Mouse (Mus musculus) brown adipose tissue, adult 24 weeks (tissue): ENCODE measurements around the gene Spire2. TPM values are rescaled to one million over a fixed set of nuclear protein-coding genes. Genes with fewer than 3 reads are reported as not detected.
"Not testable (repeated sequence)": the region's sequence is repeated elsewhere in the genome, so short reads cannot be mapped to it uniquely, and the experiment has no call there.

Source experiments
- H3K27ac ChIP-seq: fragments of 200-500 bp; replicated peaks from 2 replicates; pipeline ENCODE4 v1.5.1; 2012; ENCODE audit warnings: low read depth, mild to moderate bottlenecking, low read length
- H3K4me1 ChIP-seq: fragments of 200-500 bp; 2 replicates; pipeline ENCODE4 v1.6.1; 2012; ENCODE audit warnings: low read length, mixed read lengths; ENCODE audit not compliant: control insufficient read depth, insufficient read depth, insufficient read length
- H3K4me3 ChIP-seq: fragments of 200-500 bp; 2 replicates; pipeline ENCODE4 v1.5.1; 2012; ENCODE audit warnings: low read depth, mild to moderate bottlenecking, low read length, moderate library complexity; ENCODE audit not compliant: insufficient read depth
- polyA plus RNA-seq: library from polyadenylated mRNA; stranded (reverse); fragments of >200 nt; gene quantifications from 2 replicates; pipeline ENCODE4 v1.2.4, GENCODE M21; 2012; ENCODE audit not compliant: missing spikeins, insufficient read depth, insufficient read length

Gene Spire2
- polyA plus RNA-seq, 1 experiment, result not detected

- no peak overlapping the region for H3K27ac ChIP-seq
- H3K4me1 ChIP-seq, result no peaks in the 10 kb centered on the region
- H3K4me3 ChIP-seq, result no peak overlapping the region
Measured at GRCm38 (mm10) chr8:123412560-123413170, 80.2 kb downstream of the Spire2 start.

- Histone ChIP-seq H3K4me3 (no peak overlapping the region), H3K4me1 (no peaks in the 10 kb centered on the region), H3K27ac (no peak overlapping the region)
Measured at GRCm38 (mm10) chr8:123414255-123414654, 81.7 kb downstream of the Spire2 start.

- not testable (repeated sequence) for H3K4me3 ChIP-seq, H3K4me1 ChIP-seq, H3K27ac ChIP-seq
Measured at GRCm38 (mm10) chr8:123414997-123415696, 82.6 kb downstream of the Spire2 start.

- Histone ChIP-seq H3K27ac (no peak overlapping the region), H3K4me3 (no peak overlapping the region), H3K4me1 (no peaks in the 10 kb centered on the region)
Measured at GRCm38 (mm10) chr8:123415967-123416943, 83.7 kb downstream of the Spire2 start.

DNA sequence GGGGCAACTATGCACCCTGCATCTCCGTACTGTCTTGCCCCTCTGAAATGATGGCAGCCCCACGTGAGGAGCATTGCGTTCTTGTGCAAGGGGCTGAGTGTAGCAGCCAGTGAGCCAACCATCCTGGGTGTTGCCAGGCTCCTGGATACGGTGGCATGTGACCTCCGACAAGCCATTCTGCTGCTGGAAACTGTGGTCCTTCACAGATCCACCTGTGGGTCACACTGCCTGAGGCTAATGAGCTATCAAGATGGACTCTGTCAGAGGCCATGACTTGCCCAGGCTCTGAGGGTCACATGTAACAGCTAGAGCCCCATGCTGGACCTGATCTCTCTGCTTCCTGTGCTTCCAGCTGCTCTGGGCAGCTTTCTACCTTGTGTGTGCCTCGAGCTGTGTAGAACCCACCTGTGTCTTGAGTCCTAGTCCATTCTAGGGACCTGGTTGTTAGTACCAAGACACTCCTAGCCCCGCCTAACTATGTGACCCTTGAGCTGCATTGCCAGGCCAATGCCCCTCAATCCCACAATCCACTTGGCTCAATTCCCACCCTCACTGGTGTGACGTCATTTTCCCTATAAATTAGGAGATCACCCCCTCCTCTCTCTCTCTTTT lies 84.5 kb downstream of the Spire2 start:
- H3K4me3 ChIP-seq, result no peak overlapping the region

More for the DNA sequence above, 84.5 kb downstream of the Spire2 start:
- H3K27ac ChIP-seq, result no peak overlapping the region
- H3K4me1 ChIP-seq, result no peaks in the 10 kb centered on the region

Other genes starting within 250 kb of the Spire2 start
- gene Rpl13, start 230.4 kb upstream of the Spire2 start, polyA plus RNA-seq, result 615 and 813 TPM in 2 replicates
- gene Cpne7, start 215.3 kb upstream of the Spire2 start, polyA plus RNA-seq, result not detected in 2 replicates
- 3.4 and 4.3 TPM in 2 replicates for gene Sult5a1, start 174.4 kb upstream of the Spire2 start, polyA plus RNA-seq
- gene Dpep1, start 146.5 kb upstream of the Spire2 start, polyA plus RNA-seq, result 29.4 and 31.2 TPM in 2 replicates
- 34.7 and 39.5 TPM in 2 replicates for gene Chmp1a, start 120.0 kb upstream of the Spire2 start, polyA plus RNA-seq
- 5.8 TPM in 1 of 2 replicates, not detected in the other for gene Spata33, start 119.9 kb upstream of the Spire2 start, polyA plus RNA-seq
- gene Cdk10, start 107.9 kb upstream of the Spire2 start, polyA plus RNA-seq, result 11.4 and 12.3 TPM in 2 replicates
- 1.4 and 1.9 TPM in 2 replicates for gene Spata2l, start 96.5 kb upstream of the Spire2 start, polyA plus RNA-seq
- 3.3 and 7.7 TPM in 2 replicates for gene Zfp276, start 78.5 kb upstream of the Spire2 start, polyA plus RNA-seq
- 7.7 and 8.5 TPM in 2 replicates for gene Vps9d1, start 78.4 kb upstream of the Spire2 start, polyA plus RNA-seq
- gene Fanca, start 14.1 kb upstream of the Spire2 start, polyA plus RNA-seq, result not detected in 2 replicates
- 203 and 244 TPM in 2 replicates for gene Tcf25, start 41.0 kb downstream of the Spire2 start, polyA plus RNA-seq
- not detected in 2 replicates for gene Mc1r, start 74.4 kb downstream of the Spire2 start, polyA plus RNA-seq
- 0.75 TPM in 1 of 2 replicates, not detected in the other for gene Tubb3, start 78.7 kb downstream of the Spire2 start, polyA plus RNA-seq
- 14.4 and 15.7 TPM in 2 replicates for gene Def8, start 90.8 kb downstream of the Spire2 start, polyA plus RNA-seq
- gene Afg3l1, start 145.2 kb downstream of the Spire2 start, polyA plus RNA-seq, result 32.8 and 41.6 TPM in 2 replicates
- not detected in 2 replicates for gene Dbndd1, start 182.8 kb downstream of the Spire2 start, polyA plus RNA-seq
- gene Gas8, start 186.1 kb downstream of the Spire2 start, polyA plus RNA-seq, result 2.1 and 2.3 TPM in 2 replicates